ENCODE assay signal across 8 mouse cellular contexts in genomic region chr11:44616078-44616787, GRCm38 (mm10). TPM values are rescaled to one million over a fixed set of nuclear protein-coding genes. Genes with fewer than 3 reads are reported as not detected.
A peak's percentile ranks its signal among the peaks of the same experiment; 100 is the strongest.
DNase-seq lines count a peak whose midpoint lies in the region; ATAC-seq and TF ChIP-seq lines count a peak whose summit lies in the region.

No protein-coding gene starts in this region.

- WGBS in heart, embryonic 14.5 days, result 8% methylated on average over 18 of the region's 18 CpGs
- 5% methylated on average over 18 of the region's 18 CpGs for WGBS in liver, embryonic 13.5 days (ENCODE audit: insufficient replicate concordance)

- H3K4me3 ChIP-seq in gastrocnemius, adult 2 months, result peak overlapping the region; percentile 81
- peak overlapping the region; percentile 86 to 88 (median 86) for H3K4me3 ChIP-seq in CH12.LX (replicated peaks in 1 of 3; ENCODE audit: low read depth in 2 of 3, low read length in 2 of 3, poor library complexity in 1 of 3)
- peak overlapping the region; percentile 42 to 70 for H3K4me3 ChIP-seq in heart, embryonic 14.5 days (ENCODE audit: control insufficient read depth in 1 of 2, insufficient read depth in 1 of 2, low read depth in 1 of 2, low read length in 2 of 2)
- H3K4me3 ChIP-seq in liver, embryonic 13.5 days (replicated peaks), result peak overlapping the region; percentile 30

- peaks cover 0 to 32% of the 10 kb centered on the region in 2 experiments; a peak in 2 of 4 replicates for H3K4me1 ChIP-seq in CH12.LX (ENCODE audit: control insufficient read depth in 1 of 2, insufficient read depth in 2 of 2)
- peaks cover 16 to 31% of the 10 kb centered on the region in 2 experiments for H3K4me1 ChIP-seq in heart, embryonic 14.5 days (ENCODE audit: control insufficient read depth in 2 of 2, insufficient read depth in 2 of 2, low read length in 2 of 2)
- H3K4me1 ChIP-seq in liver, embryonic 13.5 days (replicated peaks), result peaks cover 15% of the 10 kb centered on the region

- no peak for TF ChIP-seq RAD21 in CH12.LX (IDR thresholded peaks at IDR 0.05; ENCODE audit: low read depth, low read length)

- no peak for TF ChIP-seq CTCF in gastrocnemius, adult 2 months (IDR thresholded peaks at IDR 0.05)
- TF ChIP-seq CTCF in CH12.LX (conservative IDR thresholded peaks at IDR 0.05 in 1 of 2, IDR thresholded peaks at IDR 0.05 in 1 of 2; ENCODE audit: low read depth in 2 of 2, low read length in 2 of 2), result no peak

- no peaks in the 10 kb centered on the region for H3K36me3 ChIP-seq in CH12.LX (replicated peaks in 1 of 2; ENCODE audit: control insufficient read depth in 1 of 2, insufficient read depth in 1 of 2, low read length in 1 of 2)
- H3K36me3 ChIP-seq in heart, embryonic 14.5 days (ENCODE audit: control insufficient read depth, insufficient read depth, low read length), result no peaks in the 10 kb centered on the region
- H3K36me3 ChIP-seq in liver, embryonic 13.5 days, result no peaks in the 10 kb centered on the region

- in situ Hi-C loops in CH12.LX (cut with MboI; ENCODE audit: low pct_ligation_motif_present, low pct_unique_long_range_greater_than_20kb, low sequenced_read_pairs), result loop anchor here (5.0 kb wide), 1 partner anchor 161 kb away; no protein-coding TSS in a partner anchor

- intact Hi-C loops in gastrocnemius, adult 2 months (cut with DNase I), result loop anchor here (5.0 to 10.0 kb wide), 2 partner anchors 71 to 1269 kb away; no protein-coding TSS in a partner anchor
- intact Hi-C loops in gastrocnemius, postnatal 36 days (cut with DNase I), result loop anchor here (10.0 kb wide), 1 partner anchor 1059 kb away; no protein-coding TSS in a partner anchor

- no peaks in the 10 kb centered on the region for H3K9me3 ChIP-seq in CH12.LX (replicated peaks; ENCODE audit: low read length)
- no peaks in the 10 kb centered on the region for H3K9me3 ChIP-seq in heart, embryonic 14.5 days (ENCODE audit: control insufficient read depth, low read length)
- H3K9me3 ChIP-seq in liver, embryonic 13.5 days (replicated peaks), result no peaks in the 10 kb centered on the region

- 0 out of 2 replicates have a peak, but pooled peaks have one; percentile 35 for TF ChIP-seq EP300 in CH12.LX (IDR thresholded peaks at IDR 0.05; ENCODE audit: low read length)

- DNase-seq in gastrocnemius, adult 2 months, result no peak
- no peak for DNase-seq in gastrocnemius, postnatal 36 days
- DNase-seq in CH12.LX (ENCODE audit: extremely low read depth), result no peak
- no peak for DNase-seq in liver, embryonic 13.5 days
- DNase-seq in adrenal gland, postnatal 14 days, result no peak
- no peak for DNase-seq in spleen, postnatal 14 days (ENCODE audit: low spot score in 2 of 2)
- no peak for DNase-seq in layer of hippocampus, postnatal 14 days (ENCODE audit: low spot score in 2 of 2)

- H3K9ac ChIP-seq in CH12.LX (ENCODE audit: insufficient read depth, low read depth), result peak overlapping the region; percentile 83
- H3K9ac ChIP-seq in heart, embryonic 14.5 days (ENCODE audit: low read length), result peak overlapping the region; percentile 54
- H3K9ac ChIP-seq in liver, embryonic 13.5 days, result no peak overlapping the region

- H3K79me2 ChIP-seq in CH12.LX (replicated peaks; ENCODE audit: control insufficient read depth, extremely low read depth, insufficient read depth, poor library complexity, severe bottlenecking), result peaks cover 40% of the 10 kb centered on the region

- TF ChIP-seq POLR2A in CH12.LX (IDR thresholded peaks at IDR 0.05; ENCODE audit: low read depth, low read length), result no peak; the same call in 1 of the 2 replicates

- H3K27ac ChIP-seq in gastrocnemius, adult 2 months, result peak overlapping the region; percentile 94
- peak overlapping the region; percentile 87 for H3K27ac ChIP-seq in CH12.LX (ENCODE audit: insufficient read depth, low read depth)
- peak overlapping the region; percentile 14 to 76; a peak in 2 of 4 replicates for H3K27ac ChIP-seq in heart, embryonic 14.5 days (replicated peaks in 1 of 2; ENCODE audit: control insufficient read depth in 1 of 2, insufficient read depth in 1 of 2, low read depth in 2 of 2, low read length in 2 of 2)
- H3K27ac ChIP-seq in liver, embryonic 13.5 days, result no peak overlapping the region

- ATAC-seq in heart, embryonic 14.5 days (ENCODE audit: insufficient number of reproducible peaks, insufficient read depth, low FRiP score, low read depth), result no peak
- ATAC-seq in liver, embryonic 13.5 days (ENCODE audit: low read depth), result no peak

- H3K4me2 ChIP-seq in CH12.LX (ENCODE audit: insufficient read depth, low read depth, poor library complexity, severe bottlenecking), result peak overlapping the region; percentile 85
- peak overlapping the region; percentile 88 for H3K4me2 ChIP-seq in heart, embryonic 14.5 days (ENCODE audit: low read length)
- peak overlapping the region; percentile 55 for H3K4me2 ChIP-seq in liver, embryonic 13.5 days

- dilution Hi-C loops in CH12.LX (cut with MboI; ENCODE audit: extremely low pct_ligation_motif_present, extremely low pct_unique_long_range_greater_than_20kb, low sequenced_read_pairs), result no loop called here

- no peaks in the 10 kb centered on the region for H3K27me3 ChIP-seq in CH12.LX (replicated peaks)
- H3K27me3 ChIP-seq in heart, embryonic 14.5 days (ENCODE audit: control insufficient read depth, insufficient read depth, low read length), result peaks cover 69% of the 10 kb centered on the region
- peaks cover 97% of the 10 kb centered on the region for H3K27me3 ChIP-seq in liver, embryonic 13.5 days

TF ChIP-seq in CH12.LX, 34 proteins besides CTCF, POLR2A, EP300 and RAD21:
- TF ChIP-seq HCFC1 (IDR thresholded peaks at IDR 0.05; ENCODE audit: low read depth, low read length) (peak; percentile 32), MXI1 (IDR thresholded peaks at IDR 0.05; ENCODE audit: low read depth, low read length) (peak; percentile 28), CHD1 (IDR thresholded peaks at IDR 0.05; ENCODE audit: low read depth, low read length) (peak; percentile 94), MAFK (IDR thresholded peaks at IDR 0.05; ENCODE audit: insufficient replicate concordance, low read length) (no peak), IRF4 (IDR thresholded peaks at IDR 0.05; ENCODE audit: low read depth, low read length) (peak; percentile 5; the same call in 1 of the 2 replicates), SIN3A (IDR thresholded peaks at IDR 0.05; ENCODE audit: low read length) (peak; percentile 12; the same call in 1 of the 2 replicates), ELF1 (IDR thresholded peaks at IDR 0.05; ENCODE audit: low read depth, low read length) (peak; percentile 29; the same call in 1 of the 2 replicates), TCF12 (IDR thresholded peaks at IDR 0.05; ENCODE audit: low read depth, low read length) (no peak), ZNF384 (IDR thresholded peaks at IDR 0.05; ENCODE audit: low read depth, low read length) (peak; percentile 75), ZMIZ1 (IDR thresholded peaks at IDR 0.05; ENCODE audit: low read depth, low read length) (peak; percentile 72)

RNA-seq across cellular contexts. Expression of gene Ebf1, which starts 0.9 kb away (rescaled TPM):
- 10 to 100 TPM in 1 of 2 experiments, 1 to 10 TPM in 1; 9.4 to 10.3 TPM for total RNA-seq in gastrocnemius, adult 2 months (2021)
- total RNA-seq in gastrocnemius, postnatal 36 days (2021), result 10 to 100 TPM in 1 of 2 experiments, 1 to 10 TPM in 1; 9.5 to 10.0 TPM
- total RNA-seq in CH12.LX (2012; rRNA removed) (24.9 and 37.8 TPM in 2 replicates), CH12.LX (2014; rRNA removed) (42.8 and 44.2 TPM in 2 replicates)
- 52.5 and 60.7 TPM in 2 replicates for polyA plus RNA-seq in CH12.LX (2012; ENCODE audit: insufficient read length, low read depth)
- 17.0 and 17.7 TPM in 2 replicates for polyA plus RNA-seq in heart, embryonic 14.5 days (2014; fragmentation: Nextera tagmentation; extraction: Ambion mirVana)
- 0.24 and 0.31 TPM in 2 replicates for polyA plus RNA-seq in liver, embryonic 13.5 days (2015; fragmentation: Nextera tagmentation; extraction: Ambion mirVana)
- 35.5 and 50.8 TPM in 2 replicates for total RNA-seq in adrenal gland, postnatal 14 days (2021)
- total RNA-seq in layer of hippocampus, postnatal 14 days (2021), result 1 to 10 TPM; 4.8 to 6.1 TPM

Comparison
In these comparisons a context has a peak if more than half of its experiments do, and no peak if none do; other contexts are left out.
1. H3K4me3 ChIP-seq: peak in every context shown above with its lines; median percentile 86 in CH12.LX; 81 in gastrocnemius, adult 2 months; 56 in heart, embryonic 14.5 days; 30 in liver, embryonic 13.5 days.